Mouse (Mus musculus) adrenal gland, postnatal 36 days (tissue): ENCODE measurements around the gene Mrpl35. TPM values are rescaled to one million over a fixed set of nuclear protein-coding genes. Genes with fewer than 3 reads are reported as not detected.
A peak's percentile ranks its signal among the peaks of the same experiment; 100 is the strongest.

Source experiments
- DNase-seq, 2 experiments: peaks; one replicate each; pipeline ENCODE4 v3.0.0; 2021; ENCODE audit warnings: mixed read lengths in 1 of 2
- total RNA-seq, 2 experiments: library from RNA; stranded (reverse); gene quantifications; 2 replicates each; pipeline ENCODE4 v1.2.3; 2021

Gene Mrpl35
- total RNA-seq, 2 experiments from 2014 or later, result 42.4 to 43.1 TPM

- DNase-seq, result no peak
Observed at GRCm38 (mm10) chr6:71801011-71801713, 25.6 kb downstream of the Mrpl35 start.

DNA sequence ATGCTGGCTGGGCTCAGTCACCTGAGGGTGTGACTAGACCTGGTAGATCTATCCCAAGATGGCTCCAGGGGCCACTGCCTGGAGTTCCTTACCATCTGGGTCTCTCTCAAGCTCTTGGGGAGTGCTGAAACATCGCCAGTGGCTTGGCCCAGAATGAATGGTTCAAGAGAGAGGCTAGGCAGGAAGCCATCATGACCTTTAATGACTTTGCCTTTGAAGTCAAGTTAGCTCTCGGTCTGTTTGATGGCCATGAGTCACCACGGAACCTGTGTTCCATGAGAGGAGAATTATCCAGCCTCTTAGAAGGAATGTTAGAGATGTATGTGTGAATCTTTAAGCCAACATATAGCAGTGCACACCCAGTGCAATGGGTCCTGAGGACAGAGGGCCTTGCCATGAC lies 27.4 kb downstream of the Mrpl35 start:
- peak; percentile 32 to 35 for DNase-seq

GRCm38 (mm10) chr6:71791771-71792170 lies 35.0 kb downstream of the Mrpl35 start:
- no peak for DNase-seq

- DNase-seq, result no peak
Observed at GRCm38 (mm10) chr6:71788348-71788747, 38.4 kb downstream of the Mrpl35 start.

- DNase-seq, result peak; percentile 27 to 35
Observed at GRCm38 (mm10) chr6:71783165-71783564, 43.6 kb downstream of the Mrpl35 start.

GRCm38 (mm10) chr6:71780431-71780830 lies 46.3 kb downstream of the Mrpl35 start:
- DNase-seq, result no peak

GRCm38 (mm10) chr6:71779831-71780230 lies 46.9 kb downstream of the Mrpl35 start:
- no peak for DNase-seq

- DNase-seq, result no peak
Observed at GRCm38 (mm10) chr6:71778016-71778415, 48.8 kb downstream of the Mrpl35 start.

GRCm38 (mm10) chr6:71772636-71773208 lies 54.0 kb downstream of the Mrpl35 start:
- peak; percentile 74 for DNase-seq

- no peak for DNase-seq
Observed at GRCm38 (mm10) chr6:71772156-71772555, 54.6 kb downstream of the Mrpl35 start.

DNA sequence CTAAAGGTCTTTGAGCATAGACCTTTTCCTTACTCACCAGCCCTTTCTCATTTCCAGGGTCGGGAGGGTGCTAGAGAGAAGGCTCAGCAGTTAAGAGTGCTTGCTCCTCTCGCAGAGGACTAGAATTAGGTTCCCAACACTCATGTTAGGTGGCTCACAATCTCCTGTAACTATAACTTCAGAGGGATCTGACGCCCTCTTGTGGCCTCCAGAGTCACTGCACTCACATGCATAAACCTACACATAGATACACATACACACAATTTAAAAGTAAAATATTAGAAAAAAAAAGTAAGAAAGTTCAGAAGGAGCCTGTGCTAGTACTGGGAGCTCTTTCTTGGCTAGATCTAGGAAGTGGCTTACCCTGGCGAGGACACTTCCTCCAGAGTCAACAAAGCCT lies 55.5 kb downstream of the Mrpl35 start:
- no peak for DNase-seq

DNA sequence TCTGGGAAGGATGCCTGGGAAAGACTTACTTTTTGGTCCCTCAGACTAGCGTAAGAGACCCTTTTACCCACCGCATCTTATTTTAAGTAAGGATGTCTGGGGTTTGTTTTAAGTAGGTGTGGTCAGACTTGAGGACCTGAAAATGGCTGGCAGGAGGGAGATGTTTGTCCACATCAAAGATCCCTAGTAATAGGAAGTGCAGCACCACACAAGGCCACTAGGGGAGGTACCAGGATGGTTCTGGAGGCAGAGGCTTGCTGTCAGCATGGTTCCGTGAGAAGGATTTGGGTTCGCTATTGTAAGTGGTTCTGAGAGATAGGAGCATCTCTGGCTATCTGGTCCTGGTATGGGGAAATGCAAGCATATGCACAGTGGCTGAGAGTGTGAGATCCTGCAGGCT lies 55.9 kb downstream of the Mrpl35 start:
- no peak for DNase-seq

GRCm38 (mm10) chr6:71769901-71770690 lies 56.7 kb downstream of the Mrpl35 start:
- peak in 1 of 2 experiments; percentile 33 for DNase-seq

DNA sequence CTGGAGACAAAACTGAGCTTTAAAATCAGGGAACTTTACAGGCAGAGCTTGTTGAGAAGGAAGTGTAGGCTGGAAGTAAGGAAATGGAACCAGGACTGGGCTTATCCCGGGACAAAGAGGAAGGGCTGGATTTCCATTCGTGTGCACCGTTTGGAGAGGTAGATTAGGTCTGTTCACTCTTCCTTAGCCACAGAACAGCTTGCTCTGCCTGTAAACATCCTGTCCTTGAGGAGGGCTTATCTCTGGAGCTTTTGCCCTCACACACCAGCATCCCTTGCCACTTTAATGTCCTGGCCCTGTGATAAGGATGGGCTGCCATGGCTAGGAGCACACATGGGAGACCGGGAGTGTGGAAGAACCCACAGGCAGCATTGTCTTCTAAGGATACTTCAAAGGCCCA lies 59.0 kb downstream of the Mrpl35 start:
- DNase-seq, result no peak

Other genes starting within 250 kb of the Mrpl35 start
- gene Kdm3a, start 194.0 kb downstream of the Mrpl35 start, total RNA-seq, result 10 to 100 TPM; 29.7 to 31.3 TPM
- 1 to 10 TPM; 5.0 to 7.1 TPM for gene Reep1, start 119.4 kb downstream of the Mrpl35 start, total RNA-seq
- gene Immt, start 4.4 kb upstream of the Mrpl35 start, total RNA-seq, result 100 to 1,000 TPM; 286 to 364 TPM
- 10 to 100 TPM; 91.6 to 98.1 TPM for gene Ptcd3, start 81.8 kb upstream of the Mrpl35 start, total RNA-seq
- gene Polr1a, start 82.1 kb upstream of the Mrpl35 start, total RNA-seq, result 10 to 100 TPM; 71.2 to 75.2 TPM